Comparison of ENCODE assay signal across 8 mouse cellular contexts in the genomic region with DNA sequence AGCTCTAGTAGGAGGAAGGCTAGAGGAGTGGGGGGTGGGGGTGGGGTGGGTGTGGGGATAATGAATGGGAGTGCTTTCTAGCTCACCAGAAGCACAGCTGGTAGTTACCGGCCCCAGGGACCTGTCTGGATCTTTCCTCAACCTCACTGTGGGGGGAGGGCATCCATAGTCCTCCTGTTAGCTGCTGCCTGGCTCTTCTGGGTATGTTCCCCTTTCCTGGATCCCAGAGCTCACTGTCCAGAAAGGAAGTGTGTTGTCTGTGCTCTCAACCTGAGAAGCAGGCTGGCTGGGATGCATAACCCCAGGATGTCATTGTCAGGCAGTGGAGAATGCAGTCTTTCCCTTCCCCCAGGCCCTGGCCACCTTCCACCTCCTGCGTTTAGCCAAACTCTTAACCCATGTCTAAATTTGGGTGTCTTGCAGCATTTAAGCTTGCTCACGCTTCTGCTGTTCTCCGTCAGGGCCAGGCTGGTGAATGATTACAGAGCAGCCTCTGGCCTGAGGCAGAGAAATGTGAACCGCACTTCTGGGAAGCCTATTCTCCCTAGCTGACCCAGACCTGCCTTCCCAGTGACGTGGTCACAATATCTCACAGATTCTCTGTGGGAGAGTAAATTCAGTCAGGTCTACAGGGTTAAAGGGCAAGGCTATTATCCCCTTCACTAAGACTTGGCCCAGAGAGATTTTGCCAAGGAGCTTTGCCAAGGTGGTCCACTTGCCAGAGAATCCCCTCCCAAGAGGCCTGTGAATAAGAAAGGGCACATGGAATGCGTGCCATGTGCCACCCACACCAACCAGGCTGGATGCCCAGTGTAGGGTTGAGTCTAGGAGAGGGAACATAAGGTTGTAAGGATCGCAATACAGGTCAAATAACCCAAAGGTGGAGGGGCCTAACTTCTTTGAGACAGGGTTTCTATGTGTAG. TPM values are rescaled to one million over a fixed set of nuclear protein-coding genes. Genes with fewer than 3 reads are reported as not detected.
A peak's percentile ranks its signal among the peaks of the same experiment; 100 is the strongest.
DNase-seq lines count a peak whose midpoint lies in the region; ATAC-seq and TF ChIP-seq lines count a peak whose summit lies in the region.

No protein-coding gene starts in this region.

- peak; percentile 34 for DNase-seq in urinary bladder, adult 2 months (ENCODE audit: low spot score)
- no peak for DNase-seq in urinary bladder, postnatal 4 days (ENCODE audit: low spot score in 2 of 2)
- DNase-seq in gastrocnemius, postnatal 14 days: peak; percentile 59
- DNase-seq in intestine, embryonic 14.5 days (ENCODE audit: low spot score): peak; percentile 59
- peak; percentile 19 for DNase-seq in midbrain, embryonic 14.5 days
- DNase-seq in right cerebral cortex, postnatal 14 days: no peak
- DNase-seq in layer of hippocampus, adult 8-10 months (ENCODE audit: low spot score in 2 of 2): no peak
- DNase-seq in left cerebral cortex, adult 2 months (ENCODE audit: extremely low spot score in 1 of 2, low spot score in 2 of 2): no peak

- H3K4me1 ChIP-seq in intestine, embryonic 14.5 days (replicated peaks; ENCODE audit: control insufficient read depth, insufficient read depth, low read length): peaks cover 21% of the 10 kb centered on the region
- peaks cover 22% of the 10 kb centered on the region for H3K4me1 ChIP-seq in midbrain, embryonic 14.5 days (ENCODE audit: control insufficient read depth, insufficient read depth, low read length)

- no peak for TF ChIP-seq CTCF in left cerebral cortex, adult 2 months (IDR thresholded peaks at IDR 0.05)

- H3K4me3 ChIP-seq in intestine, embryonic 14.5 days (ENCODE audit: low read depth, low read length): no peak overlapping the region
- H3K4me3 ChIP-seq in midbrain, embryonic 14.5 days (replicated peaks; ENCODE audit: low read depth, low read length): no peak overlapping the region
- H3K4me3 ChIP-seq in left cerebral cortex, adult 2 months: no peak overlapping the region

- peak overlapping the region; percentile 55 for H3K27ac ChIP-seq in intestine, embryonic 14.5 days (ENCODE audit: low read depth)
- no peak overlapping the region for H3K27ac ChIP-seq in midbrain, embryonic 14.5 days (replicated peaks; ENCODE audit: low read depth, low read length)
- H3K27ac ChIP-seq in left cerebral cortex, adult 2 months: no peak overlapping the region

- intact Hi-C loops in gastrocnemius, postnatal 14 days (cut with DNase I; ENCODE audit: low total_unique reads): no loop called here
- intact Hi-C loops in left cerebral cortex, adult 2 months (cut with DNase I): no loop called here

- WGBS in intestine, embryonic 14.5 days: 39% methylated on average over 8 of the region's 8 CpGs
- 41% methylated on average over 8 of the region's 8 CpGs for WGBS in midbrain, embryonic 14.5 days

- peak; percentile 58 for ATAC-seq in intestine, embryonic 14.5 days (replicated peaks; ENCODE audit: low FRiP score, low TSS enrichment, low read depth)
- no peak for ATAC-seq in midbrain, embryonic 14.5 days (ENCODE audit: low FRiP score, low TSS enrichment)

- no peaks in the 10 kb centered on the region for H3K36me3 ChIP-seq in intestine, embryonic 14.5 days (ENCODE audit: control insufficient read depth, insufficient read depth, low read length)
- no peaks in the 10 kb centered on the region for H3K36me3 ChIP-seq in midbrain, embryonic 14.5 days (ENCODE audit: control insufficient read depth, insufficient read depth, low read length)

- H3K4me2 ChIP-seq in intestine, embryonic 14.5 days (ENCODE audit: low read length): peak overlapping the region; percentile 85
- H3K4me2 ChIP-seq in midbrain, embryonic 14.5 days (ENCODE audit: low read length): no peak overlapping the region

- H3K27me3 ChIP-seq in intestine, embryonic 14.5 days (replicated peaks; ENCODE audit: control insufficient read depth, insufficient read depth, low read length): no peaks in the 10 kb centered on the region
- H3K27me3 ChIP-seq in midbrain, embryonic 14.5 days (ENCODE audit: control insufficient read depth, insufficient read depth, low read length): no peaks in the 10 kb centered on the region; the same call in 1 of the 2 replicates

- no peak overlapping the region for H3K9ac ChIP-seq in intestine, embryonic 14.5 days (ENCODE audit: low read length)
- no peak overlapping the region for H3K9ac ChIP-seq in midbrain, embryonic 14.5 days (replicated peaks; ENCODE audit: low read length)

- no peaks in the 10 kb centered on the region for H3K9me3 ChIP-seq in intestine, embryonic 14.5 days (ENCODE audit: control insufficient read depth, low read length)
- no peaks in the 10 kb centered on the region for H3K9me3 ChIP-seq in midbrain, embryonic 14.5 days (ENCODE audit: control insufficient read depth, low read length)

RNA-seq across cellular contexts. Expression of gene Dysf, which starts 2.2 kb away (rescaled TPM):
- 14.9 and 17.6 TPM in 2 replicates for polyA plus RNA-seq in urinary bladder, adult 2 months (2012; rRNA removed)
- 10 to 100 TPM; 92.7 to 95.6 TPM for total RNA-seq in gastrocnemius, postnatal 14 days (2021)
- polyA plus RNA-seq in intestine, embryonic 14.5 days (2014; fragmentation: Nextera tagmentation; extraction: Ambion mirVana): 10.8 and 11.1 TPM in 2 replicates
- 1.3 and 2.9 TPM in 2 replicates for polyA plus RNA-seq in midbrain, embryonic 14.5 days (2014; fragmentation: Nextera tagmentation; extraction: Ambion mirVana)
- 1 to 10 TPM; 1.2 to 3.5 (median 2.7) TPM for total RNA-seq in layer of hippocampus, adult 8-10 months (2022)
- 1 to 10 TPM; 3.5 to 5.8 TPM for total RNA-seq in left cerebral cortex, adult 2 months (2021)

Comparison
In these comparisons a context has a peak if more than half of its experiments do, and no peak if none do; other contexts are left out.
1. DNase-seq: peak in urinary bladder, adult 2 months (single experiment), gastrocnemius, postnatal 14 days (single experiment), intestine, embryonic 14.5 days (single experiment) and midbrain, embryonic 14.5 days (single experiment); none in urinary bladder, postnatal 4 days (0 of 2), right cerebral cortex, postnatal 14 days (single experiment), layer of hippocampus, adult 8-10 months (0 of 2) and left cerebral cortex, adult 2 months (0 of 2).
2. RNA of gene Dysf, which starts 2.2 kb away (total RNA-seq): 92.7 to 95.6 TPM in gastrocnemius, postnatal 14 days; 3.5 to 5.8 TPM in left cerebral cortex, adult 2 months and 1.2 to 3.5 TPM in layer of hippocampus, adult 8-10 months; every median in the first group is over 10 times any median in the second.